Mouse (Mus musculus) hindbrain, embryonic 14.5 days (tissue): Measurements from ENCODE around the gene Jarid2. TPM values are rescaled to one million over a fixed set of nuclear protein-coding genes. Genes with fewer than 3 reads are reported as not detected.

Experiments used
- ATAC-seq: fragments of 200-750 bp; cut with Nextera tagmentation; 2 replicates; pipeline ENCODE4 v1.8.0; 2017; ENCODE audit warnings: moderate number of reproducible peaks, mild to moderate bottlenecking, moderate TSS enrichment, moderate library complexity; ENCODE audit not compliant: low FRiP score
- DNase-seq: peaks from one replicate; pipeline ENCODE4 v3.0.0-alpha.2; 2015; ENCODE audit warnings: low spot score
- H3K27ac ChIP-seq: fragments of 300-500 bp; sonication (generic); 2 replicates; pipeline ENCODE4 v1.5.1; 2014; ENCODE audit warnings: mild to moderate bottlenecking, moderate library complexity
- H3K27me3 ChIP-seq: fragments of 300-500 bp; sonication (generic); 2 replicates; pipeline ENCODE4 v1.6.1; 2014; ENCODE audit warnings: mild to moderate bottlenecking, low read length, mixed read lengths; ENCODE audit not compliant: control insufficient read depth, insufficient read depth
- H3K36me3 ChIP-seq: fragments of 300-500 bp; sonication (generic); replicated peaks from 2 replicates; pipeline ENCODE4 v1.6.1; 2014; ENCODE audit not compliant: control insufficient read depth, insufficient read depth
- H3K4me1 ChIP-seq: fragments of 300-500 bp; sonication (generic); replicated peaks from 2 replicates; pipeline ENCODE4 v1.6.1; 2014; ENCODE audit warnings: antibody characterized with exemption, low read length, mixed read lengths; ENCODE audit not compliant: control insufficient read depth, insufficient read depth
- H3K4me2 ChIP-seq: fragments of 300-500 bp; sonication (generic); replicated peaks from 2 replicates; pipeline ENCODE4 v1.6.1; 2014; ENCODE audit warnings: mild to moderate bottlenecking, moderate library complexity
- H3K4me3 ChIP-seq: fragments of 300-500 bp; sonication (generic); replicated peaks from 2 replicates; pipeline ENCODE4 v1.5.1; 2014; ENCODE audit warnings: mild to moderate bottlenecking, low read length
- H3K9ac ChIP-seq: fragments of 300-500 bp; sonication (generic); 2 replicates; pipeline ENCODE4 v1.6.1; 2014
- H3K9me3 ChIP-seq: fragments of 300-500 bp; sonication (generic); 2 replicates; pipeline ENCODE4 v1.6.1; 2016; ENCODE audit warnings: low read length; ENCODE audit not compliant: control insufficient read depth
- WGBS: fragments of 180-500 bp; shearing (Covaris S2); extraction: QIAGEN DNeasy Blood & Tissue Kit; methylation state at CpG from one replicate; pipeline ENCODE4 v1.1.7; 2014; 5-methylcytosine and 5-hydroxymethylcytosine counted together
- polyA plus RNA-seq: library from polyadenylated mRNA; unstranded; fragments of >200 nt; fragmentation: Nextera tagmentation; extraction: Ambion mirVana; gene quantifications from 2 replicates; pipeline ENCODE4 v1.2.1, GENCODE M21; 2014

Jarid2 gene
- polyA plus RNA-seq, 1 experiment from 2014 or later: 27.2 TPM

GRCm38 (mm10) chr13:44734441-44734840, 5.2 kb downstream of the Jarid2 start:
- DNase-seq: no peak
- H3K4me1 ChIP-seq: peaks cover 28% of the 10 kb centered on the region
- H3K9ac ChIP-seq: peak overlapping the region; percentile 88
- H3K36me3 ChIP-seq: no peaks in the 10 kb centered on the region
- H3K27me3 ChIP-seq: no peaks in the 10 kb centered on the region
- H3K9me3 ChIP-seq: no peaks in the 10 kb centered on the region
- H3K4me2 ChIP-seq: peak overlapping the region; percentile 70
- H3K27ac ChIP-seq: peak overlapping the region; percentile 74; the same call in 1 of the 2 replicates
- no peak for ATAC-seq
- WGBS: 61% methylated on average over 5 of the region's 5 CpGs
- peak overlapping the region; percentile 66 for H3K4me3 ChIP-seq

- Histone ChIP-seq H3K9ac (no peak overlapping the region), H3K4me1 (peaks cover 25% of the 10 kb centered on the region), H3K9me3 (no peaks in the 10 kb centered on the region), H3K4me2 (peak overlapping the region; percentile 70), H3K27me3 (no peaks in the 10 kb centered on the region), H3K27ac (no peak overlapping the region), H3K36me3 (no peaks in the 10 kb centered on the region), H3K4me3 (peak overlapping the region; percentile 66; the same call in 1 of the 2 replicates)
- WGBS: 67% methylated on average over 1 of the region's 1 CpGs
- no peak for ATAC-seq
- DNase-seq: no peak
Observed at GRCm38 (mm10) chr13:44735088-44735690, 5.9 kb downstream of the Jarid2 start.

- 72% methylated on average over 1 of the region's 1 CpGs for WGBS
- no peak overlapping the region for H3K9ac ChIP-seq
- ATAC-seq (no peak), DNase-seq (no peak)
- H3K9me3 ChIP-seq: no peaks in the 10 kb centered on the region
- H3K27me3 ChIP-seq: no peaks in the 10 kb centered on the region
- no peaks in the 10 kb centered on the region for H3K36me3 ChIP-seq
- H3K4me2 ChIP-seq: no peak overlapping the region
- H3K4me3 ChIP-seq: no peak overlapping the region
- H3K27ac ChIP-seq: no peak overlapping the region
- H3K4me1 ChIP-seq: peaks cover 25% of the 10 kb centered on the region
Observed at GRCm38 (mm10) chr13:44737297-44737696, 8.0 kb downstream of the Jarid2 start.

DNA sequence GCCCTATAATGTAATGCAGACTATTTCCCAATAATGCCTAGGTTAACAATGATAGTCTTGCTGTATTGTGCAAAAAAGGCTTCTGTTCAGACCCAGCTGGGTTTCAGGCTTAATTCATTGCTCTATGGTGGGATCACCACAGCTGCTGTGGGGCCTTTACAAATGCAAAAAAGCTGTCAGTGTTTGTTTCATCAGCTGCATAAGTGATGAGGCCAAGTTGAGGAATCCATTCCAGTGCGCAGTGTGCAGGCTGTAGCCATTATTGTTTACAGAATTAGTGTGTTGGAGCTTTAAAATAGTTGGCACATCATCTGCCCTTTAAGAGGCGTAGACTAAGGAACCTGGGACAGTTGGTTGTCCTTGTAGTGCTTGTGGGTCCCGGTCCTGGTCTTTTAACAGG, 22.5 kb downstream of the Jarid2 start:
- no peak overlapping the region for H3K9ac ChIP-seq
- no peak overlapping the region for H3K4me3 ChIP-seq
- peaks cover 33% of the 10 kb centered on the region; the same call in 1 of the 2 replicates for H3K4me1 ChIP-seq
- DNase-seq (peak; percentile 67), ATAC-seq (peak; percentile 84; the same call in 1 of the 2 replicates)
- H3K27ac ChIP-seq: peak overlapping the region; percentile 39; the same call in 1 of the 2 replicates
- 13% methylated on average over 3 of the region's 3 CpGs for WGBS
- H3K36me3 ChIP-seq: no peaks in the 10 kb centered on the region
- no peak overlapping the region for H3K4me2 ChIP-seq
- no peaks in the 10 kb centered on the region for H3K27me3 ChIP-seq
- no peaks in the 10 kb centered on the region for H3K9me3 ChIP-seq

DNA sequence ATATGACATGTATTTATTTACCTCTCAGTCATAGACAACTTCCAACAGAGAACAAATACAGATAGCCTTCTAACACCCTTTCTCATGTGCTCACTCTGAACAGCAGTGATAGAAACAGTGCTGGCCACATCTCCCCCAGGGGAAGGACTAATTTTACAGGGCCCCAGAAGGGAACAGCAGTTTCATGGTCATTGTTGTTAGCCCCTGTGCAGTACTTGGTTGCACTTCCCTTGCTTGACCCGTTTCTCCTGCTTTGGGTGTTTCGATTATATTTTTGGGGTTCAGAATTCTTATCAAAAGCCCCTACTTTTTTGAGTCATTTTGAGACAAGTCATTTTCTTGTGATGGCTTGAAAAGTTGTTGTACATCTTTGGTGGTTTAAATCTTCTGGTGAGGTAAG, 23.9 kb downstream of the Jarid2 start:
- Histone ChIP-seq H3K27ac (no peak overlapping the region), H3K4me3 (no peak overlapping the region), H3K4me1 (peaks cover 33% of the 10 kb centered on the region; the same call in 1 of the 2 replicates), H3K9ac (no peak overlapping the region), H3K27me3 (no peaks in the 10 kb centered on the region), H3K4me2 (no peak overlapping the region), H3K36me3 (no peaks in the 10 kb centered on the region), H3K9me3 (no peaks in the 10 kb centered on the region)
- no peak for DNase-seq
- ATAC-seq: no peak
- 71% methylated on average over 2 of the region's 2 CpGs for WGBS

GRCm38 (mm10) chr13:44755434-44755833, 26.2 kb downstream of the Jarid2 start:
- Histone ChIP-seq H3K27me3 (no peaks in the 10 kb centered on the region), H3K4me2 (0 out of 2 replicates have a peak overlapping the region, but pooled peaks have one; percentile 6), H3K9ac (no peak overlapping the region), H3K9me3 (no peaks in the 10 kb centered on the region), H3K4me3 (no peak overlapping the region), H3K36me3 (no peaks in the 10 kb centered on the region), H3K4me1 (peaks cover 36% of the 10 kb centered on the region), H3K27ac (peak overlapping the region; percentile 63)
- ATAC-seq (no peak), DNase-seq (no peak)
- WGBS: 2% methylated on average over 5 of the region's 5 CpGs

DNA sequence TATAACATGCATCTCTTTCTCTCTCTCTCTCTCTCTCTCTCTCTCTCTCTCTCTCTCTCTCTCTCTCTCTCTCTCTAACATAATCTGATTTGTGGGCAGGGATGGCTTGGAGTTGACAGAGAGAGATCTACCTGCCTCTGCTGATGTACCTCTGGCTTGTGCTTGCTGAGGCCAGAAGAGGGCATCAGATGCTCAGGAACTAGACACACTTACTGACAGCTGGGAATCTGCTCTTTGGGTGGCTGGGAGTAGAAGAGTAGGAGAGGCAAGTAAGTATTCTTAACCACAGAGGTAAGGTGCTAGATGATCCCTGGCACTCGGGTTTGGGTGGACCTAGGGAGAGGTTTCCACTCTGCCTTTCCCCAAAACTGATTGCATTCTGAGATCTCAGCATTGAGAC, 29.5 kb downstream of the Jarid2 start:
- DNase-seq: no peak
- no peak overlapping the region for H3K4me3 ChIP-seq
- 85% methylated on average over 1 of the region's 1 CpGs for WGBS
- ATAC-seq: no peak
- peaks cover 17% of the 10 kb centered on the region for H3K4me1 ChIP-seq
- no peaks in the 10 kb centered on the region for H3K27me3 ChIP-seq
- no peak overlapping the region for H3K9ac ChIP-seq
- H3K36me3 ChIP-seq: no peaks in the 10 kb centered on the region
- H3K4me2 ChIP-seq: no peak overlapping the region
- no peak overlapping the region for H3K27ac ChIP-seq
- no peaks in the 10 kb centered on the region for H3K9me3 ChIP-seq

DNA sequence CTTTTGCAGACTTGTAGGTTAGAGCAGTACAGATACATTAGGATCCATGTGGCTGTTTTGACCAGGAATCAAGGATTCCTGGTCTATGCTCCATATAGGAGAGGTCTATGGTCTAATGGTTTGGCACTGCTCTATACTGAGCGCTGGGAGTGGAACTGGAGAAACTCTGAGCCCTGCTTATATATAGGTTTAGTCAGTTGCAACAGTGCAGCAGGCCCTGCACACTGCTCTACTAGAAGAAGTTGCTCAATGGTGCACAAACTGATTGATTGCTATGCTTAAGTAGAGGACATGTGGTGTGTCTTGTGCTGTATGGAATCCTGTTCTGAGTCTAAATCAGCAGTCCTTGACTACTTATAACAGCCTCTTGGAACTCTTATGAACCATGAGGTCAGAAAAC, 31.5 kb downstream of the Jarid2 start:
- WGBS: 92% methylated on average over 1 of the region's 1 CpGs
- ATAC-seq (no peak), DNase-seq (no peak)
- Histone ChIP-seq H3K4me1 (peaks cover 8% of the 10 kb centered on the region), H3K27ac (no peak overlapping the region), H3K4me3 (no peak overlapping the region), H3K27me3 (no peaks in the 10 kb centered on the region), H3K9me3 (no peaks in the 10 kb centered on the region), H3K4me2 (no peak overlapping the region), H3K36me3 (no peaks in the 10 kb centered on the region), H3K9ac (no peak overlapping the region)

DNA sequence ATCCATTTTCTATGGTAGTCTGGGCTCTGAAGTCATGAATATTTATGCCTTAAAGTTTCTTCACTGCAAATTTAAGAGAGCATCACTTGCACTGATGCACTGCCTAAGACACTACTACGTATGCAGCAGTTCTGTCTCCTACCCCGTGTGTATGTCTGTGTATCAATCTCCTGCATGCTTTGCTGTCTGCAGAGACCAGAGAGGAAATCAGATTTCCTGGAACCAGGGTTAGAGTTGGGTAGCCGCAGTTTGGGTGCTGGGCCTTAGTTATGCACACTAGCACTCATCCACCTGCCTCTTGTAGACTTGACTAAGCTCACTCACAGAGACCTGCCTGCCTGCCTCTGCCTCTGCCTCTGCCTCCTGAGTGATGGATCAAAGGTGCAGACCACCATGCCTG, 33.8 kb downstream of the Jarid2 start:
- ATAC-seq: no peak
- H3K36me3 ChIP-seq: no peaks in the 10 kb centered on the region
- no peak for DNase-seq
- H3K9ac ChIP-seq: no peak overlapping the region
- no peak overlapping the region for H3K27ac ChIP-seq
- no peak overlapping the region for H3K4me2 ChIP-seq
- H3K9me3 ChIP-seq: no peaks in the 10 kb centered on the region
- H3K4me1 ChIP-seq: peaks cover 3% of the 10 kb centered on the region; the same call in 1 of the 2 replicates
- no peaks in the 10 kb centered on the region for H3K27me3 ChIP-seq
- WGBS: 75% methylated on average over 3 of the region's 3 CpGs
- H3K4me3 ChIP-seq: no peak overlapping the region

DNA sequence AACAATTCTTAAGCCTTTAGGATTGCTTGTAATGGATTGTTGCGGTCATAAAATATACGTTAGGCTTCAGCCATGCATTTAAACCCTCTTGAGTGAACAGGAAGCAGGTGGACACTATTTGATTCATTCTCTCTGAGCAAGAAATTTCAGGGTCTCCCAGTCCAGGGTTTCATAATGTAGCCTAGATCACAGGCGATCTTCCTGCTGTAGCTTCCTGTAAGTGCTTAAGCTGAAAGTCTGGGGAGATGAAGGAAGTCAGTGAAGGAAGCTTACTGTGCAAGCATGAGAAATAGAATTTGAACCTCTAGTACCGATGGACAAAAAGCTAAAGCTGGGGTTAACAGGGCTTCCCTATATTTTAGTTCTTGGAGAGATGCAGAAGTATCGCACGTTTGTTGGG, 38.5 kb downstream of the Jarid2 start:
- DNase-seq (no peak), ATAC-seq (no peak)
- H3K9me3 ChIP-seq: no peaks in the 10 kb centered on the region
- no peak overlapping the region for H3K4me3 ChIP-seq
- H3K27ac ChIP-seq: no peak overlapping the region
- H3K9ac ChIP-seq: no peak overlapping the region
- H3K36me3 ChIP-seq: no peaks in the 10 kb centered on the region
- no peaks in the 10 kb centered on the region; the same call in 1 of the 2 replicates for H3K4me1 ChIP-seq
- H3K27me3 ChIP-seq: no peaks in the 10 kb centered on the region
- 88% methylated on average over 6 of the region's 6 CpGs for WGBS
- no peak overlapping the region for H3K4me2 ChIP-seq
